Mouse (Mus musculus) spleen, postnatal 14 days (tissue): ENCODE measurements around the gene Tmem265.

Experiments
- DNase-seq, 2 experiments: peaks; one replicate each; pipeline ENCODE4 v3.0.0; 2021 to 2022; ENCODE audit warnings: low spot score in 2 of 2

The Tmem265 gene

GRCm38 (mm10) chr7:127561340-127561858 is at the start of gene Tmem265:
TSS of gene Tmem265 (plus strand) at chr7:127561390.
- DNase-seq = no peak

- peak; percentile 89 to 95 for DNase-seq
Observed at GRCm38 (mm10) chr7:127511808-127512230, 49.4 kb upstream of the Tmem265 start, which contains the start of gene Srcap. TSS of gene Srcap (plus strand) at chr7:127511983.

- DNase-seq = peak; percentile 87 to 91
Observed at GRCm38 (mm10) chr7:127512231-127513015, 48.8 kb upstream of the Tmem265 start.

- peak in 1 of 2 experiments; percentile 17 for DNase-seq
Observed at GRCm38 (mm10) chr7:127513016-127513390, 48.2 kb upstream of the Tmem265 start.

GRCm38 (mm10) chr7:127513781-127514180 is 47.4 kb upstream of the Tmem265 start:
- DNase-seq = no peak

- no peak for DNase-seq
Observed at GRCm38 (mm10) chr7:127515846-127516245, 45.3 kb upstream of the Tmem265 start.

GRCm38 (mm10) chr7:127516344-127516743 is 44.8 kb upstream of the Tmem265 start:
- DNase-seq = no peak

- DNase-seq = no peak
Observed at GRCm38 (mm10) chr7:127519284-127519683, 41.9 kb upstream of the Tmem265 start, which contains the start of gene Gm42715. TSS of gene Gm42715 (plus strand) at chr7:127519584.

- no peak for DNase-seq
Observed at GRCm38 (mm10) chr7:127541671-127542070, 19.5 kb upstream of the Tmem265 start.

GRCm38 (mm10) chr7:127549116-127549835 is 11.9 kb upstream of the Tmem265 start:
- DNase-seq = no peak

- DNase-seq = no peak
Observed at GRCm38 (mm10) chr7:127551558-127551957, 9.6 kb upstream of the Tmem265 start.

GRCm38 (mm10) chr7:127560580-127560979 is 610 bp upstream of the Tmem265 start:
- DNase-seq = no peak

- no peak for DNase-seq
Observed at GRCm38 (mm10) chr7:127564381-127565150, 3.4 kb downstream of the Tmem265 start.

GRCm38 (mm10) chr7:127572895-127573471 is 11.8 kb downstream of the Tmem265 start, which contains the start of gene Phkg2:
TSS of gene Phkg2 (plus strand) at chr7:127573340.
- peak; percentile 73 to 77 for DNase-seq

- DNase-seq = no peak
Observed at GRCm38 (mm10) chr7:127573503-127574008, 12.4 kb downstream of the Tmem265 start.

GRCm38 (mm10) chr7:127574115-127574514 is 12.9 kb downstream of the Tmem265 start:
- DNase-seq = no peak

- DNase-seq = no peak
Observed at GRCm38 (mm10) chr7:127583260-127583659, 22.1 kb downstream of the Tmem265 start.

GRCm38 (mm10) chr7:127585031-127585430 is 23.8 kb downstream of the Tmem265 start:
- no peak for DNase-seq

- peak in 1 of 2 experiments; percentile 23 for DNase-seq
Observed at GRCm38 (mm10) chr7:127586149-127586548, 25.0 kb downstream of the Tmem265 start.

GRCm38 (mm10) chr7:127587196-127587595 is 26.0 kb downstream of the Tmem265 start:
- DNase-seq = no peak
